Mouse (Mus musculus) layer of hippocampus, adult 9-11 months (tissue): ENCODE results near the gene Opcml.
A peak's percentile ranks its signal among the peaks of the same experiment; 100 is the strongest.

Experiments used
- DNase-seq: peaks from one replicate; pipeline ENCODE4 v3.0.0; 2022

Opcml gene

DNA sequence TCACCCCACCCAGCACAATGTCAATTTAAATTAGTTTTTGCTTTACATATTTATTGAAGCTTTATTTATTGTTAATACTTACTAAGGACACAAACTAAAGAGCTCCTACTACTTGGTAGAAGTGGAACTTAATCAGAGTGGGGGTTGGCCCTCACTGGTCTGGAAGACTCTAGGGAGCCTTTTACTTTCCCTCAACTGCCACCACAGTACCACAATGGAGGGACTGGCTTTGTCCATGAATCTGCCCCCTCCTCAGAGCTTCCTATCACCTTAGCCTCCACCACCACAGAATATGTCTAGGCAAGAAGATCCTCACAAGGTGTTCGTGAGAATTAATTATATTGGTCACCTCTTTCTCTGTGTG is 465.3 kb downstream of the Opcml start:
- DNase-seq: no peak

DNA sequence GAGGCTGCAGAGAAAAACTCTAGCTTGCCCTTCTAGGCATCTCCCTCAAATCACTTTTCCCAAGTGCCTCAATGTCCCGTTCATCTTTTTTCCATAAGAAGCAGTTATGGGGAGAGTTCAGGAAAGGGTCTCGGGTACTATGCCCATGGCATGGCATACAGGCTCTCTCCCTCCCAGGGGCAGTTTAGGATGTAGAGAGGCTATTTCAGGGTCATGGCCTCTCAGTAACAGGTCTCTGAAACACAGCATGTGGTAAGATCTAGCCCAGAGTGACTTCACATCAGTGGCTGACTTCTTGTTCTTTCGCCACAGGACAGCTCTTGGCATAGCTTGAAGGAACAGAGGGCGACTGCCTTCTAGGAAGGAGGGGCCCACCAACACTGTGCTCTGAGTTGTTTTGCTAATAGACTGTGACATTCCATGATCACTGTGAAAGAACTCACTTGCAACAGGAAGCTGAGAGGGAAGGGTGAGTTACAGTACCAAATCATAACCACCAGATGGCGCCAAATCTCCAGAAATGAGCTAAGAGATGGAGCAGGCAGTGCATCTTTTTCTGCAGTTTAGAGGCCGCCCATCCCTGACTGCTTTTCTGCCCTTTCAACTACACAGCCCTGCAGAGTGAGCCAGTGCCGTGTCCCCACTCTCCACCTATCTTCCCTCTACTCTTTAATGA is 470.6 kb downstream of the Opcml start:
- DNase-seq: no peak

DNA sequence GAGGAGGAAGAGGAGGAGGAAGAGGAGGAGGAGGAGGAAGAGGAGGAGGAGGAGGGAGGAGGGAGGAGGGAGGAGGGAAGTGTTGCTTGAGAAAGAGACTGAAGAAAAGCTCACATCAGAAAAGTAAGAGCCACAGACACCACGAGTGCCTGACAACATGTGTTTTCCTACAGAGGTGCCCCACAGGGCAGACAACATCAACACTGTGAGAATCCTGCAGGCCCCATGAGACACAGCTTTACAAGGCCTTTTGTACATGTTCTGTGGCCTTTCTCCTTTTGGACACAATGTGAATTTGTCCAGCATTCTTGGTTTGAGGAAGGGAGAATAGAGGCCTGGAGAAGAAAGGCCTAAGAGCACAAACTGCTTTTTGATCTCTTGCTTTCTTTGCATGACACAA is 471.4 kb downstream of the Opcml start:
- DNase-seq: no peak

DNA sequence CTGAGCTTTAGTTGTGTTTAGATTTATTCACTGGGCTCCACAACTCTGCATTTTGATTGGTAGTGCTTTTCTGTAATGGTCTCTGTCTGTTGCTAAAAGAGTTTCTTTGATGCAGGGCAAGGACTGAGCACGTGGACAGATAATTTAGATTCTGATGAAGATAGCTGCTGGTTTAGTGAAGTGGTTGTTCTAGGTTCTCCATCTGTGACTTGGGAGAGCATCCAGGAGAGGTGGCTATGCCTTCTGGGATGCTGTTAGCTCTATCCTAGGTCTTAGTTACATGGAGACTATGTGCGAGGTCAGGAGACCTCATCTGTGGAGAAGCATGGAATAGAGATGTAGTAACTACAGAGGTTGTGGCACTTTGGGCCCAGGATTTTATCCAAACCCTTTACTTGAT is 472.3 kb downstream of the Opcml start:
- no peak for DNase-seq

DNA sequence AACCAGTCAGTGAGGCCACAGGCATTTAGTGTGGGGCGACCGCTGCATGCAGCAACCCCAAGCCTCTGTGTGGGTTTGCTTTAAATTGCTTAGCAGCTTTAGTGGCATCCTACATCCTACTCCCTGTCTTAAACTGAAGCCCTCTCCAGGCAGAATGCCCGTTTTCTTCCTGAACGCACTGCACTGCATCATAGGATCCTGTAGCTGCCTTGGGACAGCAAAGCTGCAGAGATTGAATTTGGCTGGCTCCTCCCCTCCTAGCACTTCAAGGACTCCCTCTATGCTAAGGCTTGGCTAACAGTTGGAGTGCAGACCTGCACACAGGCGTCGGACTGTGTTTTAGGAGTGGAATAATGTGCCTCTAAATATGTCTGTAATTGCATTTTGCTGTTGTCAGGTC is 474.2 kb downstream of the Opcml start:
- no peak for DNase-seq

DNA sequence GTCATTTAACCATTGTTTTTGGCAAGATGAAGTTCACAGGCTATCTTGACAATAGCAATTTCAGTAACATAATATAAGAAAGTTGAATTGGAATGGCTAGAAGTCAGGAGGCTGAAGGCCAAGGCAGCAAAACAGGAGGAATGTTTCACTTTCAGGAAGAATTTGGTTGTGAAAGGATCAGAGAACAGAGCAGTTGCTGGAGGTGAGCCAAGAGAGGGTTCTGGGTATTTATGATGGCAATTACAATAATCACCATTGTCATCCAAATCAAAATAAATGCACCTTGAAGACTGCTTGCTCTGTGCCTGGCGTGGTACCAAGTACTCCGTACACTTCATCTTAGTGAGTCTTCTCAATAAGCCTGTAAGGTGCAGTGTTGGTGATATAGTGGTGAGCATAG is 483.2 kb downstream of the Opcml start:
- no peak for DNase-seq

DNA sequence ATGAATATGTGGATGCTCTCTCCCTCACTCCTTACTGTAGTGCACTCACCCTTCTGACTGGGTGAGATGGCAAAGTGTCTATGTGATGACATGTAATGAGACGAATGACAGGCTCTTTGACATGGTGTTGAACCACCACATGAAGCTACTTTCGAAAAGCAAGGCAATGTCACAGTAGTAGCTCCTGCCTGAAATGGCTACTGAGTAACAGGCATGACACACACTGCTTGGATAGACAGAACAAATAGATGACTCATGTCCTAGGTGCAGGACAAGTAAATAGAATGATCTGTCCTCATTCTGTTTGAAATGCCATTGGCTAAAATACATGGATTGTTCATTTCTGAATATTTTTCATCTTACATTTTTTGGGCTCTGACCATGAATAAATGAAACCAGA is 488.0 kb downstream of the Opcml start:
- DNase-seq: no peak

DNA sequence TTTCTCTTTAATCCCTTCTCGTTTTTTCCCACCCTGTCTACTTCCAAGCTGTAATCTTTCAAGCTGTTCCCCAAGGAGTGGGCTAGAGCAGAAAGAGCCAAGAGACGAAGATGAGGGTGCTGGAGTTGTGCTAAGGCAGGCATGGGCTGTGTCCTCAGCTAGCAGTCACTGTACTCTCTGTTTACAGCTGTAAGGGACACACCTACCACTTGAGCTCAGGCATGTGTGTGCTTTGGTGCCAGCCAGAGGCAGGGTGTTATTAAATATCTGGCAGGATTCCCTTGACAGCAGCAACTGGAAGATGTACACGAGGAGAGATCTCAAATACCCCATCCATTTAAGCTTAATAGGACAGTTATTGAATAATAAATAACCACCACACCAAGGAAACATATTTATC is 490.4 kb downstream of the Opcml start:
- DNase-seq: no peak

DNA sequence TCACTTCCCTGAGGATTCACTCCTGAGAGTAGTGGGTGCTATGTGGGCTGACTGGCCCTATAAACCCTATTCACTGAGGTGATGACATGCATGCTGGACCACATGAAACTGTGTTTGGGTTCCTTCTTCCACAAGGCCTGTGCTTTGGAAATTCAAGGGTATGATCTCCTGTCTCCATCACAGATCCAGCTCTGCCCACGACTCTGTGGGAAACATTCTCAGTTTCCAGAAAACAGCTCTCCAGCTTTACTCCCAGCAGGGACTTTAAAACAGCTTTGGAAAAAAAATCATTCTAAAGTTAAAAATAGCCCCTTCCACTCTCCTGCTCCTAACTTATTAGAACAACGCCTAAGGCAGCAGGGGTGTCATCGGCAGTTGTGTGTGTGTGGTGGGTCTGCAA is 491.0 kb downstream of the Opcml start:
- DNase-seq: no peak

DNA sequence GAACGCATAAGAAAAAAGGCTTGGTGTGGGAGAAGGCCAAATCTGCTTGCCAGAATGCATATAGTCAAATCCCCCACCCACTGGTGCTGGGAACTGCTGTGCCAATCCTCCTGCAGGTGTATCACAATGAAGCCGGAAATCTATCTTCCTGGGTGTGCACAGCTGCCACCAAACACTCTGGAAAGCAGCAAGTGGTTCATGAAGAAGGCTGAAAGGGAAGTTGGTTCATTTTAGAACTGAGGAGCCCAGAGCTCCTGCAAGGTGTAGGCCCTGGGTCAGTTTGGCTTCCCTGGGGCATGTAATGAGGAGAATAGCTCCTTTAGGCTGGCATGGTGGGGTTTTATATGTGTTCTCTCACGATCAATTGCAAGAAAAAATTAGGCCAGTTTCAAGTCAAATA is 494.4 kb downstream of the Opcml start:
- no peak for DNase-seq

DNA sequence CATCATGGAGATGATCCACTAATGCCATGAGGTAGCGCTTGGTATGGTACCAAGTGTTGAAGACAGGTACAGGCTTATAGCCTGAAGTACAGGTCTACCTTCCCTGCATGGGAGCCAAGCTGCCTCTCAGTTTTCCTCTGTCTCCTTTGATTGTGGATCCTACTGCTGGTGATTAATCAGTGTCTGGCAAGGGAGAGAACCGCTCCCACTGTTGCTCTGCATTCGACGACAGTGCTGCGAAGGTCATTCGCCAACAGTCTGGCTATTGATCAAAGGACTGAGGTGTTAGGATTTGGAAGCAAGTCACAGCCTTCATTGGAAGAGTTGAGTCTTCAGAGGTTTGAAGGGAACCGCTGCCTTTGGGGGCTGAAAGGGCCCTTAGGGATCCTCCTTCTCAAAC is 495.8 kb downstream of the Opcml start:
- no peak for DNase-seq

DNA sequence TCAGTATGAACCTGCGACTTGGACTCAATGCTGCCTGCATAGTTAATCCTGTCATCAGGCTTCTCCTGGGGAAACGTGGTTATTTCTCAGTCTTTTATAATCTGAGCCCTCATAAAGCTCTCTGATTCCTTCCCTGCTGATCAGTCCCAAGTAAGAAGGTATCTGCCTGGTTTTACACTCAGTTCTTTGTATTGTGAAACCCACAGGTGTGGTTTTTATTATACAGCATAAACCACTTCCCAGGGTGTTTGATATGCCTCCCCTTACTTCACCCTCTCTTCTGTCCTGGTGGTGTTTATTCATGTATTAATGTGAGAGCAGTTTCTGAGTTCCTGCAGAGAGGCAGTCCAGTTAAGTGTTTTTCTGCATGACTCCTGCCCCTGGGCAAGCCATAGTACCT is 496.9 kb downstream of the Opcml start:
- no peak for DNase-seq

DNA sequence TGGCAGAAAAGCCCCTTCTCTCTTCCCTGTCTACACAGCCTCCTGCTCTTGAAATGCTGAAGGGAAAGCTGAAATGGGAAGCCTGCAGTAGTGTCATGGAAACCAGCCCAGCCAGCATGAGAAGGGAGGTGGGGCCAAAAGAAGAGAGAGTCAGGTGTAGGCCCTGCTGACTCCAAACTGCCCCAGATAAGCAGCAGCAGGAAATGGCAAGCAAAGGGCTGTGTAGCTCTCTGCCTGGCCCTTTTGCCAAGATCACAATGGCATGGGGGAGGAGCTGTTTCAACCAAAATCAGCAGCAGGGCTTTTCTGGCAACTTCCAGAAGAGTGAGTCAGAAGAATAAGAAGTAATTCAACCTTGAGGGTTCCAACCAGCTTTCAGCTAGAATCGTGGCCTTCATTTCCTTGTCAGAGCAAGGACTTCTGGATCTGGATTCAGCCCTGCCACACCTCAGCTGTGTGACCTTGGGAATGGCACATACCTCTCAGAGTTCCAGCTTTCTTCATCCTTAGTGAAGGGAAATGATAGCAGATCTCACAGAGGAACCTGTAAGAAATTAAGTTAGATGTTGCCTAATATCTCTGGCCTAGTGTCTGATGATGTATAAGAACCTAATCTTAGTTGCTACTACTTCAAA is 499.2 kb downstream of the Opcml start:
- DNase-seq: no peak

DNA sequence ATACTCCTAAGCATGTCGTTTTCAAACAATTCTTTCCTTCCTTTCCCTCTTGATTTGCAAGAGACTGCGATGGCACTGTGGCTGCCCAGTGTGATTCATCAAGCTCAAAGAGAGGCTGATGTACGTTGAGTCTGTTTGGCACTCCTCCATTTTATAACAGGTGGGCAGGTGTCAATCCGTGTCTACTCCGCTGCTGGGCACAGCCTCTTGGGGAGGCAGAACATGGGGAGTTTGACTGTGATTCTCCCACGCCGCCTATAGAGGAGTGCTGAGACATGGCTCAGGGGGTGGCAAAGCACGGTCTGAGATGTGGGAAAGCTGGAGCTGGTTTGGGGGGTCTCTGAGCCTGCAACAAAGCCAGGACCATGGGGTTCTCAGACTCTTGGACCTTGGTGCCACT is 513.1 kb downstream of the Opcml start:
- no peak for DNase-seq

DNA sequence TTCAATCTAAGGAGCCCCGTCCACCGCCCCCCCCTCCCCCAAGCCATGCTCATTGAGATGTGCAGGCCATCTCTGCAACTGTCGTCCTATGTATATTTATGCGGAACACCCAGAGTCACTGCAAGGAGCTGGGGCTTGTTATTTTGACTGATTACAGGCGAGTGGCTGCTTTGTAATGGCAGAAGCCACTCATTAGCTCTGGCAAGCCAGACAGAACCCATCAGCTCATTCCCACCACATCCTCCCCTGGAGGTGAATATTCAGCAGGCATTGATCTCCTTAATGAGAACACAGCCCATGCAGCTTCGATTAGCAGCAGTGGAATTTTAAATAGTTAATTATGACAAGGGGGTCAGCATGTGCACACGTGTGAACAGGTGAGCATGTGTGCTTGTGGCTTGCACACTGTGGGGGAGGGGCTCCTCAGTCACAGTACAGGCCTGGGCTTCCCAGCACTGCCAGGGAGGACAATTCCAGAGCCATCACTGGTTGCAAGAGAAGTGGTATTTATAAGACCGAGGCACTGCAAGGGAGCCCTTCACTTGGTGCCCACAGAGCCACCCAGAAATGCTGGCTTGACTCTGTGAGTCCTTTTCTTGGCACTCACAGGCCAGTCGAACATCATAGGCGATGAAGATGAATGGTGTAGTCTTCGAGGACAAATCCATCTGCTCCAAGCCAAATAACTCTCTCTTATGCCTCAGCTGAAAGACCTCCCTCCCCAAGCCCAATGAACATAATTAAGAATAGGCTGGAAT is 516.0 kb downstream of the Opcml start:
- DNase-seq: no peak

DNA sequence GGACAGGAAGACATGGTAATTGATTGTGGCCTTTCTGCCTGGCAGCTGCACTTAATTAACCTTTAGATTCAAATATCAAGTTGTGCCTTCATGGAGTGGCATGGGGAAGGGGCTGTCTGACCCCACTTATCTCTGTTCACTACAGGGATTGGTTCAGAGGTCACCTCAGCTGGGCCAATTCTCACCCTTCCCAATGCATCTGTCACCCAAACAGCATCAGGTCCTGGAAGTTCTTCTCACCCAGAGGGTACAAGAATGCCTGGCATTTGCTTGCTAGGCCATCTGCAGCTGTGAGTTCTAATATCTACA is 516.5 kb downstream of the Opcml start:
- no peak for DNase-seq

DNA sequence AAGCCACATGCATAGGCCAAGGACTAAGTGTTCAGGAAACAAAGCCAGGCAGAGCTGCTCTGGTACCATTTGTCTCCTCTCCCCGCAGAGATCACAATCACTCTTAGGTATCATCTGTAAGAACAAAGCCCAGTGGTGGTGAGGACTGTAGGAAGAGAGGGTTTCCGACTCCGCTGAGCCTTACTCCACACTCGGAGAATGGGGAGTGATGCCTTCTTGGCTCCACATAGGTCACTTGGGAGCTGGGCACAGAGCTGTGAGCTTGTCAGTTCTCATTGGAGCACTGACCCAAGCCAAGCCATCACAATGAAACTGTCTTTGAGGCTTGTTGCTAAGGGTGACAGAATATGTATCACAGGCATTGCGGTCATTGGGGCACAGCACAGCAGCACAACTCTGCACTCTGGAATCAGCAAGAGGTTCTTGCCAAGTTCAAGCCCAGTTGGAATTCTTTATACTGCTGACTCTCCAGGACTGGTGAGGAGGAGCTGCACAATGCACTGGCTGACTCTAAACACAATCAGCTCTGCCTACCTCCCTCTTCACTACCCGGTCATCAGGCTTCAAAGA is 517.0 kb downstream of the Opcml start:
- no peak for DNase-seq

DNA sequence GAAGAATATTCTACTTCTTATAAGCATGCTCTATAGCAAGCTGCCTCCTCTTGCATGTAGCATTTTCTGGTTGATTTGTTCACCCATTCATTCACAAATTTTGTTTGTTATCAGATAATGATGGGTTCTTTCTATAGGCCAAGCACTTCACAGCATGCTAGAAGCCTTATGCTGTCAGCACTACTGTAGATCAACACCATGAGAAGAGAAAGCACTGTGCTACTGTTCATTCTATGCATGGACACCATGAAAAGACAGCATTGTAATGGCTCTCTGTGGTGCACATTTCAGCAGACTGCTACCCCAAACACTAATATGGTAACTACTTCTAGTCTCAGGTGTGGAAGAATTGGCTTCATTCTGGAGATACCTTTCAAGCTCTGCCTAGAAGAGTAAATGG is 527.3 kb downstream of the Opcml start:
- DNase-seq: no peak

DNA sequence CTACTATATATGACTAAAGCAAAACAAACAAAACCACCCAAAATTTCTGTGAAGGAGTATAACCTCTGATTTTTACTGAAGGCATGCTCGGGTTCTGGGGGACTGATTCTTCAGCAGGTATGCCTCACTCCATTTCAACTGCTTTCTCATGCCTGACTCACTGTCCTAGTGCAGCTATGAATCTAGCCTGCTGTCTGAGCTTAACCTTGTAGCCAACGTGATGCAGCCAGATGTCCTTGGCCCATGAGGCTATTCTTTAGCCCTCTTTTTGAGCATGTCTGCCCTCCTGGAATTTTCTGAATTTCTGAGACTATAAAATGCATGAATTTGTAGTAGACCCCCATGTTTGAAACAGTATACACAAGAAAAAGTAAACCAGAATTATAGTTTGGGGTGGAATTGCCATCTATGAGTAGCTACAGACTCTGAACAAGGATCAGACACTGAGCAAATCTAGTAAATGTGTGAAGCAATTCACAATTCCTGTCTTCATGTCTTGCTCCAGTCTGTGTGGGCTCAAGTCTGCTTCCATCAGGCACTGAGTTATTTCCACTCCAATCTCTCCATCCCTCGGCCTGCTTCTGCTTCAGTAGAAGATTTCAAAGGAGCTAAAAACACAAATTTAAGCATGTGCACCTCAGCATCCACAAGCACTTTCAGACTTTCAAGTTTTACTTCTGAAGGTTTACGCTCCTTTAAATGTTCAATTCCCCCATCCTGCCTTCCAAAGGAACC is 528.6 kb downstream of the Opcml start:
- DNase-seq: no peak

DNA sequence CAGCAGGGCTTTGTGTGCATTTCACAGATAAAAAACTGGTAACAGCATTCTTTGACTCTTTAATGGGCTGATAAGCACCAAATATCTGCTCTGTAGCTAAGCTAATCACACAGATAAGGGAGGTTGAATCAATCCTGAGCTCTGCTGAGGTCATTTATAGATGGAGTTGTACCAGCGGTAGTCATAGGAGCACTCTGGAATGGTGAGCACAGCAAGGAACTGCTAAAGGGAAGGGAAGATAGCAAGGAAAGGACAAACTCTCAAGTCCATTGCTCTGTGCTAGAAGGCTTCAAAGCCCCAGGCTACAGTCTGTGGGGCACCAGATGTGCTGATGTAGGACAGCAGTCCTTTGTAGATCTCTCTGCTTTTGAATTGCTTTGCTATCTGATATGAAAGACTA is 529.2 kb downstream of the Opcml start:
- no peak for DNase-seq

DNA sequence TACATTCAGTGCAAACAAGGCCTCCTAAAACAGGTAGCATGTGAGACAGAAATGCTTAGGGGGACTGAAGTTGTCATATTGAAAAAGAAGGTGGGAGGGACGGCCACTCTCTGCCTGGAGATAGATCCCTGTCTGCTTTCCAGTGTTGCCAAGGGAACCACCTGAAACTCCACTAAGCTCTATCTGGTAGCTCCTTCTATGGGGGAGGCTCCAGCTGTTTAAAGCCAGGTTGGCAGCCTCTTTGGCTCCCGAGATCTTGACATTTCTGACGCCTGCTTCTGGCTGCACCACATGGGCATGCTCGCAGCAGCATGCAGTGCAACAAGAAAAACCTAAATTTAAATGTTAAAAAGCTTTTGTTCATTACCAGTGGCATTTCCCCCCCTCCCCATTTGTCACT is 537.4 kb downstream of the Opcml start:
- DNase-seq: peak; percentile 61

DNA sequence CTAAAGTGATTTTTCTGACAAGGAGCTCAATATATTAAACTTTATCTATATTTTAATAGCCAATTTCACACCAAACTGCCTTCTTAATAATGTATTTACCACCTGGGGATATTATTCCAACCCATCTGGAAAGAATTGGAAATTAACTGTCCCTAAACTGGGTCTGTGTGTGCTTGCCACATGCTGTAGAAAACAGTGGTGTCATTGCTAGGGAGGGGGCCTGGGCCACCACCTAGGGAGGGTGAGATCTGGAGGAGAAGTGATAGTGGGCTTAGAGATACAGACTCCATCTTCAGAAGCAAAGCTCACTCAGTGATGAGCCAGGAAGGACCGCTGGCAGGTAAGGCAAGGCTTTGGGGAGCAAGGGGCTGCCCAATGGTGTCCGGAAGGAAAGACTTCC is 537.9 kb downstream of the Opcml start:
- no peak for DNase-seq

DNA sequence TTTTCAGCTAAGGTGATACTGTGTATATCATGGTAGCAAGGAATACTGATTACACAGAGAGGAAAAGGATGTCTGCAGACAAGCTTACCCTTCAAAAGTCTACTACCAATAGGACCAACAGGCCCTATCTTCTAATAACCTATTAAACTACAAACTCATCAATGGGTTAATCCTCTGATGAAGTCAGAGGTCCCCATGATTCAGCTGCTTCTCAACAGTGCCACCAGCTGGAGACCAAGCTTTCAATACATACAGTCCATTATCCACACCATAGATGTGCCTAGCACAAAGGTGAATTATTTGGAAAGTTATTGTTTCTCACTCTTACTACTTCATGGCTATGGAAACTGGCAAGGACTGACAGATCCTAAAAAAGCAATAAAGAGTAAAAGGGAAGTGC is 538.9 kb downstream of the Opcml start:
- no peak for DNase-seq
